Mouse (Mus musculus): ENCODE results near the gene Cyth3.

Gene Cyth3

DNA sequence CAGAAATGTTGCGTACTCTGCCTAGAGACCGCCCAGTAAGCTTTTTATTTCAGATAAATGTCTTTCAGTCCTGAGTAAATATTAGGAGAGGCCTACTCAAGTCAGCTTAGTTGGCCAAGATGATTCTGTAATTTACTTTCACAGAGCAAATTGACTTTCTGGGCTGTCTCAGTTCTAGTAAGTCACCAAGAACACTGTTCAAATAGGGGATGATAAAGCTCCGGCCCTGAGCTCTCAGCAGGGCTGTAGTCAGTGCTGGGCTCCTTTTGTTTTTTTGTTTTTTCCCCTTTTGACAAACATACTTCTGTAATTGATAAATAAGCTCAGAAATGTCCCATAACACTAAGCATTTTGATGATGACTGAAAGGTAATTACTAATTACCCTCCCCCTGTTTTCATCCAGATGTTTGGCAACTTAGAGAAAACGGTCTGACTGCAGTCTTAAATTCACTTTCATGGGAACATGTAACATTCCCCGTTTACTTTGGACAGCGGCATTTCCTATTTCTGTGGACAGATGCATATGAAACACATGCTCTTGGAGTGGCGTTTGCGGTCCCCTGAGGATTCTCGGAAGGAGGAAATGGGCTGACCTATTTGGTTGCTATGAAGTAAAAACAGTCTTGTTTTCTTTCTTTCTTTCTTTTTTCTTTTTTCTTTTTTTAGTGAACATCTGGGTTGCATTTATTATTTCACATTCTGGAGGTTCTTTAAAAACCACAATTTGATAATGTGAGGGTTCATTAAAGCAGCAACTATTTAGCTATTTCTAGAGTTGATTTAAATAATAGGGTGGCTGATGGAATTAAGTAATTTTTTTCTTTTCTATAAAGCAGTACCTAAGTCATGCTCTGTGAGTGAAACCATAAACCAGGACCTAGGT, 10.7 kb downstream of the Cyth3 start:
- in situ Hi-C loops (cut with MboI; ENCODE audit: unreplicated experiment in 2 of 2): no loop called here

DNA sequence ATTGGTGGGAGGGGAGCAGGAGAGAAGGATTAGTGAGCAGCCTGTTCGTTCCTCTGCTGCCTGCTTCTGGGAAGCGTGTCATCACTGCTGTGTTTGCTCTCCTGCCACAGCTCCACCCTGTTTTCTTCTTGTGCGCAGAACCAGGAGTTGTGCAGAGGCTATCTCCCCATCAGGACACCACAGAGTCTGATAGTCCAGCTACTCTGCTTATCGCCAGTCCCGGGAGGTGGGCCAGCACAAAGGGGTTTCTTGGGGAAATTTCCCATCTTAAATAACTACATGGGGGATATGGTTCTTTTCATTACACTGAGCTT, 11.3 kb downstream of the Cyth3 start:
- in situ Hi-C loops (cut with MboI; ENCODE audit: unreplicated experiment in 2 of 2): no loop called here

DNA sequence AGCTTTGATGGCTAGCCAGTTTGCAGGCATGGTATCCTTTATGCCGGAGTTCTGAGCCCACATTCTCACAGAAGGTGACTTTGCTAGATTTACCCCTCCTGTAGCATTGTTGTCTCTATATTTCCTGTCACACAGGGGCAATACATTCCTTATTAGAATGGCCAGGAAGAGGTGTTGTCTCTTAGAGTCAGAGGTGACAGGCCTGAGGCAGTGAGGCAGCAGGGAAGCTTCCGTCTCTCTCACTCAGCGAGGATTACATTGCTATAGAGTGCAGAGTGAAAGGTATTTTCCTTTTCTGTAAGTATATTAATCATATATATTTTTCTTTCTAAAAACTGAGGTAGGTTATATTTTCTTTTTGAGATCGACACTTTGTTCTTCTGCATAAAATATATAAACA, 11.6 kb downstream of the Cyth3 start:
- in situ Hi-C loops (cut with MboI; ENCODE audit: unreplicated experiment in 2 of 2): no loop called here

DNA sequence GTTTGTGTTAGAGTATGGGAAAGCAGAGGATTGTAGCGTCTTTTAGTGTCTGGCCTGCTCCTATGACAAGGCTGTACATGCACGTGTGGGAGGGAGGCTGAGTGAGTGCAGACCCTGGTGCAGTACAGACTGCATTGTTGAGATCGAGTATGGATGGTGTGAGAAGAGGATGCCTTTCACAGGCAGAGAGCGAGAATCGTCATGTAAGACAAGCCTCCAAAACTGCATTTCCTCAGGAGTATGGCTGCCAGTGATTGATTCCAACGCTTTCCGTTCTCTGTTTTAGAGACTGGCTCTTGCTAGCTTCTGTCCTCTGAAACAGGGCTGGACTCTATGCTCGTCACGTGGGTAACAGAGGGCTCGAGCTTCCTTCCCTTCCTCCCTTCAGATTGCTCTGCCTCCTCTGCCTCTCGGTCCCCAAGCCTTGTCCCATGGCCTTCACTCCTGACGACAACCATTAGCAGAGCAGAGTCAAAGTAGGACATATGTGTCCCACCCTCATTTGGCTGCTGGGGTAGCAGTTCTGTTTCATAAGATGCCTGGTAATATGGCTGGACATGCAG, 12.4 kb downstream of the Cyth3 start:
- in situ Hi-C loops (cut with MboI; ENCODE audit: unreplicated experiment in 2 of 2): no loop called here

DNA sequence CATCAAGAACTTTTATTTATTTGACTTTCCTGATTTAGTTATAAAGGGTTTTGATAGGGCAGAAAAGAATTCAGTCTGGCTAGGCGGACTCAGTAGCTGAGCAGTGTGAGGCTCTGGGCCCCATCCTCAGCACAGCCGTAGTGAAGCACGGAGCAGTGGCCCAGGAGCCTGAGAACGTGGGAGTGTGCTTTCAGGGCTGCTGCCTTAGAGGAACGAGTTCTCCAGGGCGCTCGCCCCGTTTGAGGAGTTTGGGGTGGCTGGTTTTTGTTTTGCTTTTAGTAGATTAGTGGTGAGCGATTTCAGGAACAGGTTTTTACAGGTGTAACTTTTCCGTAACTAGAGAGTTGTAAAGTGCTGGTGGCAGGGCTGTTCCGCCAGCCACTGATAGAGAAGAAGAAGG, 13.1 kb downstream of the Cyth3 start:
- in situ Hi-C loops (cut with MboI; ENCODE audit: unreplicated experiment in 2 of 2): no loop called here

DNA sequence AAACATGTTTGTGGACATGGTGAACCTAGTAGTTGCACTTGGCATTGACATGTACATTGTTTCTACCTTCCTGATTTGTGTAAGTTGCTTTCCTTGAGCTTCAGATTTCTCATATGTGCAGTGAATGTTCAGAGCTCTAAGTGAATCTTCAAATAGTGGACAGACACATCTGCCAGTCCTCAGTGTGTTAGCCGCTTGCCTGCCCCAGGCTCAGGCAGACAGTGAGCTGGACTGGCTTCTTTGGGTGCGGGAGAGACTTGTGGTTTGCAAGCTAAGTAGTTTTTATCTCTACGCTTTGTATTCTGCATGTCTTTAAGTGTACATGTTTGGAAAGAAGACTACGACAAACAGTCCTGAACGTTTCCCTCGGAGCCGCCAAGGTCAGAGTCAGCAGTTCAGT, 13.9 kb downstream of the Cyth3 start:
- in situ Hi-C loops (cut with MboI; ENCODE audit: unreplicated experiment in 2 of 2): no loop called here

DNA sequence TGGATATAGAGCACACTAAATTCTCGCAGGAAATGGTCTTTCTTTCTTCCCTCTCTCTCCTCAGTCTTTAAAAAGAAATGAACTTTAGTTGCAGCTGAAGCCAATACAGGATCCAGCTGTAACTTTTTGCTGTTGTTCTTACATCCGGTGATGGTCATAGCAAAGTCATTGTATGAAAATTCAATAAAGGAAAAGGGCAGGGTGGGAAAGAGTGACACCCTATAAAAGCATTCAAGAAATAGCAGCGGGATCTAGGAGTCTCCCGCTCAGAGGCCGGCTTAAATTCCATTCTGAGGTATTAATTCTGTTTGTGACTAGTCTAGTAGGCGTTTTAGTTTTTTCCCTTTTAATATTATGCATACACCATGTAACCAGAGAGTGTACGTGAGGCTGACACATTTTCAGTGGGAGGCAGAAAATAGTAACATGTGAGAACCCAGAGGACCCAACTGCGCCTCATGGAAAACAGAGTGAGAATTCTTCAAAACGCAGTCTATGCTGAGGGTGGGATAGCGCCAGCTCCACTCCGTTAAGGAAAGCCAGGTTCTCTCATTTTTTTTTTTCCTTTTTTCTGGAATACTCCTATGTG, 15.7 kb downstream of the Cyth3 start:
- in situ Hi-C loops (cut with MboI; ENCODE audit: unreplicated experiment in 2 of 2): no loop called here

DNA sequence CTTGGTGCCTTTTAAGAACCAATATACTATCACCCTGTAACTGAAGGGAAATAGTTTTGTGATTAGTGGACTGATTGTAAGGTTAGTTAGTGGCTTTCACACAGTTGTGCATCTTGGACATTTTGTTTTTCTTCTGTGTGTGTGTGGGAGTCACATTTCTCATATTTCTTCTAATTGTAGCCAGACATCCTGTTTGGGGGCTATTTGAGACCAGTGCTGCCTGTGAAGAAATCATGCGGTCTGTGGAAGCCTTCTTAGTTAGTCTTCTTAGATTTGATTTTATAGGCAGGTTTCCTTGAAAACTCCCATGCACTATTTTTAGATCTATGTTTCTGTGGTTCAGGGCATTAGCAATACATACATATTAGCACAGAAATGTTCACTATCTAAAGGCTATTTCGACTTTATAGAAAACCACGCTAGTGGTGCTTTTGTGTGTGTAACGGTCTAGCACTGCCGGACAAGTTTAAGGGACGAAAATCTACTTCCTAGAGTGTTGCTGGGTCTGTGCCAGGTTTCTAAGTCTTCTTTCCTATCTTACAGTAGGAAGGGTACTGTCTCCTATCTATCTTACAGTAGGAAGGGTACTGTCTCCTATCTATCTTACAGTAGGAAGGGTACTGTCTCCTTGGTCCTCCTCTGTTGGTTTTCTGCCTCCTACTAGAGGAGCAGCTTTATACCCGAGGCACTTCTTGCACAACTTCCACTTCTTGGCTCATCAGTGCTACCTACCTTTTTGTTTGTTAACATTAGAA, 16.4 kb downstream of the Cyth3 start:
- in situ Hi-C loops (cut with MboI; ENCODE audit: unreplicated experiment in 2 of 2): no loop called here

DNA sequence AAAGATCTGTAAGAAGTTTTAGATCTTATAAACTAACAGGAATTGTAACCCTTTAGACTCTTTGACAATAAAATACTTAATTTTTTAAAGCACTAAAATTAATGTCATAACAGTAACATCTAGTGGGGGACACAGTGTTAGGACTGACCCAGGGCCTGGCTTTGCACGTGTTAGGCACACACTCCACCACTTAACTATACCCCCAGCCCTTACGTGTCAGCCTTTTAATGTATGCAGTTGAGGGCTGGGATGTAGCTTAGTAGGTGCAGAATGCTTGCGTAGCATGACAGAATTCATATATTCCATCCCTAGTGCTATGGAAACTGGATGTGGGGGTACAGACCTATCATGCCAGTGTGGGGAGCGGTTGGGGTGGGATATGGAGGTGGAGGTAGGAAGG, 17.1 kb downstream of the Cyth3 start:
- in situ Hi-C loops (cut with MboI; ENCODE audit: unreplicated experiment in 2 of 2): no loop called here

DNA sequence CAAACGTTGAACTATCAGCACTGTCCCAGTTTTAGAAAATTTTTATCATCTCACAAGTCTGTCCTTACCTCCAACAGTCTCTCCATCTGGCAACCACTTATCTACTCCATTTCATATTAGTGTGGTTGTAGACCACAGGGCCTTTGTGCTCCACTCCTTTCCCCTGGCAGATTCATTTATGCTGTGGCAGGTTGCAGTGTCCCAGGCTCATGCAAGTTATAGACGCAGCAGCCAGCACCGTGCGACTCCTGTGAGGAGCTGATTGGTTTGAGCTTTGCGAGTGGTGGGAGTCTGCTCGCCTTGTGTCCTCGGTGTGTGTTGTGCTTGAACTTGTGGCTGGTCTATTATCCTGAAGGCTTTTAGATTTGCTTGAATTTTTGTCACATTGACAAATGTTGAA, 17.6 kb downstream of the Cyth3 start:
- in situ Hi-C loops (cut with MboI; ENCODE audit: unreplicated experiment in 2 of 2): no loop called here

DNA sequence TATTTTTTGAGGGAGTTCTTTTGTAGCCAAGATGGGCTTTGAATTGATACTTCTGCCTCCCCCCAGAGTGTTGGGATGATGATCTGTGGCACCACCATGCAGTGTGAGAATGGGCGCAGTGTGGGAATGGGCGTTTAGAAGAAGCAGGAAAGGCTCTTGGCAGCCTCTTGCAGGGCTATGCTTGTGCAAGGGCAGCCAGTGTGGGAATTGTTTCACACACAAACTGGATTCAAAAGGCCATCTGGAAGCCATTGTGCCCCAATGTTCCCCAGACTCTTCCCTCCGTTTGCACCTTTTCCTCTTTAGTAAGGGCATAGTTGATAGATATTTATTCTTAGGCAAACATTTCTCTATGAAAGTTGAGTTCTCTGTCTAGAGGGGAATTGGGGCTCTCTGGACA, 19.3 kb downstream of the Cyth3 start:
- in situ Hi-C loops (cut with MboI; ENCODE audit: unreplicated experiment in 2 of 2): no loop called here

DNA sequence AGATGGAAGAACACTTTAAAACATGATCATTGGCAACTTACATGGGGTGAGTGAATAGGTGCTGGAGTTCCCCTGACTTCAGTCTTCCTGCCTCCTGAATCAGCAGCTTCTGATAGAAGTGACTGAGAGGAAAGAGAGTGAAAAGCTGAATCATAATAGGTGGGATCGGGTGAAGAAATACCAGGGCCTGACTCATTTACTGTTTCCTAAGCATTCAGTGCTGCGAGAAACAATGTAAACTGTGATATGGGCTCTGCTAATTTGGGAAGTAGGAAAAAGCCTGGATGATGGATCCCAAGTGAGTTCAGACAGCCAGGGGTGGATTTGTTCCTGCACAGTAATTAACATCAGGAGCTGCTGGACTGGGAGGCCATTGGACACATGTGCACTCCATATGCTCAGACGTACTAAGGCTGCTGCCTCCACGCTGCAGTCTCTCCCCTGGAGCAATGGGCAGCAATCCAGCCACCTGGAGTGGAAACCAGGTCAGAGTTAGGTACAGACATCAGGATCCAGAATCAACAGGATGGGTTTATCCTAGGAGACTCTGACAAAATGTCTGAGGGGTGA, 20.1 kb downstream of the Cyth3 start:
- in situ Hi-C loops (cut with MboI; ENCODE audit: unreplicated experiment in 2 of 2): no loop called here

DNA sequence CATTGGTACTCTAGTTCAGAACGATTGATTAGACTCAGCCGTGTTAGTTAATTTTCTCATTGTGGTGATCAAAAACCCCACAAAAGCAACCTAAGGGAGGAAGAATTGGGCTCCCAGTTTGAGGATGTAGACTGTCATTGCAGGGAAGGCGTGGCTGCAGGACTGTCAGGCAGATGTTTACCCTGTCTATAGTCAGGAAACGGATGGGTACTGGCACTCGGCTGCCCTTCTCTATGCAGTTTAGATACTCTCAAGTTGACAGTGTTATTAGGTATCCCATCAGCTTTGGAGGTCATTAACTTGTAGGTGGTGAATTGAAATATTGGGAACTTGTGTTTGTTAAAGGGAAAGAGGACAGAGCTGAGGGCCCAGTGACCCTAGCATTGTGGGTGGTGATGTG, 23.7 kb downstream of the Cyth3 start:
- in situ Hi-C loops (cut with MboI; ENCODE audit: unreplicated experiment in 2 of 2): no loop called here

DNA sequence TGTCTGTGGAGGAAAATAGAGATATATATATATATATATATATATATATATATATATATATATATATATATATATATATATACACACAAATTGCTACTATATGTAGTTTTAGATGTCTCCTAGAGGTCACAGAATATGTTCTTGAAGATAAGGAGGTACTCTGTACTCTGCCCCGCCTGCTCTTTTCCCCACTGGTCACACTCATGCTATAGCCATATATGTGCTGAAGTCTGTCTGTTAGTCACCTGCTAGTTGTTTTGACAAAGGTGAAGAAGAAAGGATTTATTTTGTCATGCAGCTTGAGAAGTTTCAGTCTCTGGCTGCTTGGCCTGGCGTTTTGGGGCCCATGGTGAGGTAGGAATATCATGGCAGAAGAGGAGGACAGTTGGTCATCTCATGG, 25.2 kb downstream of the Cyth3 start:
- in situ Hi-C loops (cut with MboI; ENCODE audit: unreplicated experiment in 2 of 2): no loop called here

DNA sequence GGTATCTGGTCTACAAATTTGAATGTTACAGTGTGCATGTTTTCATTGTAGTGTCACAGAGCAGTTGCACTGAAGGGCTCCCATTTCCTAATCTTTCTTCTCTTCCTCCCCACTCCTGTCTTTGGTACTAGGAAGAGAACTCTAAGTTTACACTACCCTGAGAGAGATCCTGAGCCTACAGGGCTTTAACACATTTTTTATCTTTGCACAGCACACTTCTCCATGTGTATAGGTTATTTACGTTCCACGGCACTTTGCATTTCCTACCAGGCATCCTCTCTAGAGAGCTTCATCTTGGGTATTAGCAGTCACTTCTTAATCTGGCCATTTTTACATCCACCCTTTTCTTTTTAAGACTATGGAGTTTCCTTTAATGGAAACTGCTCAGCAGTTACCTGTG, 25.8 kb downstream of the Cyth3 start:
- in situ Hi-C loops (cut with MboI; ENCODE audit: unreplicated experiment in 2 of 2): no loop called here

DNA sequence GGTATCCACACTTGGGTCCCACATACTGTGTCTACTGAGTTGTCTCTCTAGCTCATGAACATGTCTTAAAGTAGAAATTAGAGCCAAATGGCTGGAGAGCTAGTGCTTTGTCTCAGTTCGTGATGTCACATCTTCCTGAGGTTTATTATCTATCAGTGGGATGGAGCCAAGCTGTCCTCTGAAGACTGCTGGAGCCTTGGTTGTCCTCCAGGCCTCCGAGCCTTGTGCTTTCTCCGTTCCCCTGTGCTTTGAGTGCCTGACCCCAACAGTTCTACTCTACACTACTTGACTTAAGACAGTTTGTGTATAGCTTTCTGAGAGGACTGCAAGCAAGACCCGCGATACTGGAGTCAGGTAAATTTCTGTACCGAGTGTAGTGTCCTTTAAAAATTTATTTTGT, 26.9 kb downstream of the Cyth3 start:
- in situ Hi-C loops (cut with MboI; ENCODE audit: unreplicated experiment in 2 of 2): no loop called here

DNA sequence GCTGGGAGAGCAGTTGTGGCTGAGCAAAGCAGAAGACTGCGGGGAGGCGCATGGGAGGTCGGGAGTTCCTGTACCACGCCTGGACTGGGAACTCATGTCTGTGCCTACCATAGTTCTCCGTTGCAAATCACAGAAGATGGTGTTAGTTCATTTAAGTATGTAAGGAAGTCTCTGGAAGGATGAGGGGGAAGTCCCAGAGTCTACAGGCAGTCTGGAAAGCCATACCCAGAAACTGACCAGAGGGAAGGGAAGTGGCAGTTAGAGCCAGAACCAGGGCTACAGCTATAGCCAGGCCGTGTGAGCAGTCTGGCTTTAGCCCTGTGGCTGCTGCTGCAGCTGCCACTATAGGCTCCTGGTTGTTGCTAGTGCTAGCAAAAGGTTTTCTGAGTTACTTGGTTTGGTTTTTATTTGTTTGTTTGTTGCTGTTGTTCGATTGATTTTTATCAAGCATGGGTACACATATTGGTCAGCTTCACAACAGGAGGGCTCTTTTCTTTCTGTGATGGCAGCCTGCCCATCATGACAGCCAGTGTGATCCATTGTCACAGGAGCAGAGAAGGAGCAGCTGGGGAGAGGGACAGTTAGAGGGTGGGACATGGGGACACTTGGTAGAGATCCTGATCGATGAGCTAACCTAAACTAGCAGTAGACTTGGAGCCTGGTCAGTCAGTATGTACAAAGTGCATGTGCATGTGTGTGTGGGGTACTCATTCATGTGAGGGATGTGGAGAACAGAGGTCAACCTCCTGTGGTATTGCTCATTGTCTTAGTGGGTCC, 29.8 kb downstream of the Cyth3 start:
- in situ Hi-C loops (cut with MboI; ENCODE audit: unreplicated experiment in 2 of 2): no loop called here

DNA sequence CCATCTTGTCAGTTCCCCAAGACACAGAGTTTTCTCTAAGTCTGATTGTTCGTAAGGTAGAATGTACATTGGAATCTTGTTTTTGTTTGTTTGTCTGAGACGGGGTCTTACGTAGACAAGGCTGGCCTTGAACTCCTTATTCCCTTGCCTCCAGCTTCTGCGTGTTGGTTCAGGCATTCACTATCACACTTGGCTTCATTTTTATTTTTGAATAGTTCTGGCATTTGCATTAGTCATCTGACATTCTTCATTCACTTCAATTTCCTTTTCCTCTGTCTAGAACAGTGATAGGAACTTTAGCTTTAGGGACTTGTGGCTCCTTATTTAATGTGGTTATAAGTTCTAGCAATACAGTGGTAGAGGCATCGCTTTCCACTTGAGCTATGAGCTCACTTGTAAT, 31.2 kb downstream of the Cyth3 start:
- in situ Hi-C loops (cut with MboI; ENCODE audit: unreplicated experiment in 2 of 2): no loop called here

DNA sequence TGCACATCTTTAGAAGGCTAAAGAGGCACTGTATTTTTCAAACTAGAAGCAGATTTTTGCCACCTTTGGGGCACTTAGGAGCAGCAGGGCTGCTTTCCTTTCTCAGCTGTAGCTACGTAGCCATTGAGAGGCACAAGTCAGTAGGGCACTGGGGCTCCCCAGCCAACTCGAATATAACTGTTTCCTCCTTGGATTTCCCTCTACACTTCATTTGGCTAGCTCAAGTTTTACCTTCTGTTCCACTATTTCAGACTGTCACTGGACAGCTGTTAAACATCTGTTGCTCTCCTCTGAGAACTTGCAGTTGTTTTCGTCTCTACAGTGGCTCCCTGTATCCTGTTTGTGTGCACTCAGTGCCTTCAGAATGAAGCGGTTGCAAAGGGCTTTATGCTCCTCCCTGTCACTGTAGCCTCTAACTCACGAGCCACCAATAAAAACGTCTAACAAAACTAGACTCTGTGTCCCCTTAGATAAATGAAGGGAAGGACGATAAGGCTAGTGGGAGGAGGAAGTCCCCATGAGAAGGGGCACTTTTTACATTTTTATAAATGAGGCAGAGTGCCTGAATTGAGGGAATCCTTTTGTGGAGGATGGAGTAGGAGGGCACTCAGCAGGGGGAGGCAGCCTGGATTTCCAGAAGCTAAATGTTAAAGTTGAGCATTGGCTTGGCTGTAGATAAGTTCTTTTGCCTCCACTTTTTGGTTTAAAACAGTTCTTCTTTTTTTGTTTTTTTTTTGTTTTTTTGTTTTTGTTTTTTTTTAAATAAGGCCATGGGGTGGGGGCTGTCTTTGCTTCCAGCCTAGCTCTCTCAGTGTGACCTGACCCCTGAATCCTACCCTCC, 32.6 kb downstream of the Cyth3 start:
- in situ Hi-C loops (cut with MboI; ENCODE audit: unreplicated experiment in 2 of 2): no loop called here

DNA sequence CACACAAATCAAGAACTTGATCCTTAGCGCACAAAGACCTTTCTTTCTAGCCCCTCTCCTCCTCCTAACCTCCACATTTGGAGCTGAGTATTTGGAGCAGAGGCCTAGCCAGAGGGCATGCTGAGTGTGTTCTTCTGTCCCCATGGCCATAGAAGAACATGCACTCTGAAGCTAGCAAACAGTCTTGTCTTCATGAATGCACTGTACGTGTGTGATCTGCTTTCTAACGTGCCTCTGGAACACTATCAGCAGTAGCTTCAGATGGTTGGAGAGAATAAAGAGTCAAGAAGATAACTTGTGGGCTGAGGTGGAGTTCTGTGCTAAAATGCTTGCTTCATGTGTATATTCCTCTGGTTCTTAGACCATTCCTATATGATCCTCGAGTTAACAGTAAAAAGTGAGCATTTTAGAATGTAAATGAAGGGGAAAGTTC, 33.3 kb downstream of the Cyth3 start:
- in situ Hi-C loops (cut with MboI; ENCODE audit: unreplicated experiment in 2 of 2): no loop called here

Measured in v-Abl transformed pro-B cells (cell line).